ENCODE assay signal across 15 mouse cellular contexts in the genomic region with DNA sequence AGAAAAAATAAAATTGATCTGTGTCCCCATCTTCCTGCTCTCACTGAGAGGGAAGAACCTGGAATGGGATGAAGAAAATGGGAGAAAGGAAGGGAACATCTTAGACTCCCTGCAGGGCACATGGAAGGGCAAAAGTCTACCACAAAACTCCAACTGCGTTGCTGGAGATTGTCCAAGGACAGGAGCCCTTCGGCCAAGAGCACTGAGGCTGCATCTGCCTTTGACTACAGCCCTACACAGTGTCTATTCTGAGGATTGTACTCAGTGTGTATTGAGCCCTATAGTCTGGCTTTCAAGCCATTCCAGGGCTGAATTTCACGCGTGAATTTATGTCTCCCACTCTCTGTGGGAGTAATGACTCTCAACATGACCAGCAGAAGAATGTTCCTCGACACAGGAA. TPM values are rescaled to one million over a fixed set of nuclear protein-coding genes. Genes with fewer than 3 reads are reported as not detected.
DNase-seq lines count a peak whose midpoint lies in the region; ATAC-seq and TF ChIP-seq lines count a peak whose summit lies in the region.
"Had no signal": no experiment of that assay in that cellular context is flagged by ENCODE, and none has a peak within 500 bp of the region (broad histone marks: within the 10 kb centered on the region; RNA-seq: fewer than 3 reads in every experiment).

No protein-coding gene starts in this region.

- H3K4me2 ChIP-seq in forebrain, postnatal 0 days (ENCODE audit: low read depth): no peak overlapping the region
- H3K4me2 ChIP-seq in forebrain, embryonic 15.5 days (replicated peaks): no peak overlapping the region
- no peak overlapping the region for H3K4me2 ChIP-seq in midbrain, embryonic 15.5 days
- H3K4me2 ChIP-seq: liver, embryonic 15.5 days had no signal

- no peaks in the 10 kb centered on the region for H3K27me3 ChIP-seq in forebrain, postnatal 0 days (ENCODE audit: insufficient read depth, low read length)
- H3K27me3 ChIP-seq in forebrain, embryonic 15.5 days: no peaks in the 10 kb centered on the region
- H3K27me3 ChIP-seq in midbrain, embryonic 15.5 days (replicated peaks): no peaks in the 10 kb centered on the region
- H3K27me3 ChIP-seq: liver, embryonic 15.5 days had no signal

- H3K9me3 ChIP-seq in forebrain, postnatal 0 days (ENCODE audit: low read length): no peaks in the 10 kb centered on the region
- H3K9me3 ChIP-seq in forebrain, embryonic 15.5 days: no peaks in the 10 kb centered on the region
- H3K9me3 ChIP-seq in midbrain, embryonic 15.5 days: no peaks in the 10 kb centered on the region
- H3K9me3 ChIP-seq: liver, embryonic 15.5 days had no signal

- intact Hi-C loops in left cerebral cortex, adult 2 months (cut with DNase I): no loop called here
- intact Hi-C loops in left cerebral cortex, postnatal 36 days (cut with DNase I): no loop called here

- no peak for TF ChIP-seq CTCF in forebrain, postnatal 0 days (IDR thresholded peaks at IDR 0.05; ENCODE audit: low read depth)
- TF ChIP-seq CTCF in left cerebral cortex, adult 2 months (IDR thresholded peaks at IDR 0.05): no peak

- H3K4me3 ChIP-seq in forebrain, postnatal 0 days (ENCODE audit: low read depth, low read length): no peak overlapping the region
- no peak overlapping the region for H3K4me3 ChIP-seq in forebrain, embryonic 15.5 days
- H3K4me3 ChIP-seq in left cerebral cortex, adult 2 months: no peak overlapping the region
- H3K4me3 ChIP-seq in midbrain, embryonic 15.5 days: no peak overlapping the region
- H3K4me3 ChIP-seq: gastrocnemius, adult 2 months; liver, embryonic 15.5 days had no signal

- no peaks in the 10 kb centered on the region for H3K36me3 ChIP-seq in forebrain, postnatal 0 days (ENCODE audit: insufficient read depth)
- H3K36me3 ChIP-seq in forebrain, embryonic 15.5 days: no peaks in the 10 kb centered on the region
- no peaks in the 10 kb centered on the region for H3K36me3 ChIP-seq in midbrain, embryonic 15.5 days (replicated peaks)
- H3K36me3 ChIP-seq: liver, embryonic 15.5 days had no signal

- H3K27ac ChIP-seq in forebrain, postnatal 0 days (ENCODE audit: low read depth, low read length): peak overlapping the region; percentile 31; the same call in 1 of the 2 replicates
- no peak overlapping the region for H3K27ac ChIP-seq in forebrain, embryonic 15.5 days (replicated peaks)
- H3K27ac ChIP-seq in left cerebral cortex, adult 2 months: peak overlapping the region; percentile 70
- H3K27ac ChIP-seq in midbrain, embryonic 15.5 days: peak overlapping the region; percentile 55
- H3K27ac ChIP-seq: gastrocnemius, adult 2 months; kidney, postnatal 0 days; liver, embryonic 15.5 days had no signal

- no peak for DNase-seq in forebrain, postnatal 0 days
- DNase-seq in left cerebral cortex, adult 2 months (ENCODE audit: extremely low spot score in 1 of 2, low spot score in 2 of 2): no peak
- no peak for DNase-seq in left cerebral cortex, postnatal 36 days (ENCODE audit: low spot score in 2 of 2)
- DNase-seq in cerebellum, adult 18-20 months: peak; percentile 49 to 57
- DNase-seq in thymus, postnatal 4 days: no peak
- DNase-seq: B cell, adult 2 months; gastrocnemius, adult 2 months; spleen, adult 18-20 months had no signal

- no peak for ATAC-seq in forebrain, postnatal 0 days
- ATAC-seq in forebrain, embryonic 15.5 days (replicated peaks): no peak
- ATAC-seq in midbrain, embryonic 15.5 days (replicated peaks): no peak
- ATAC-seq in megakaryocyte-erythroid progenitor cell, adult 5-6 weeks (replicated peaks; ENCODE audit: low FRiP score, low TSS enrichment, poor library complexity, severe bottlenecking): no peak

- no peak overlapping the region for H3K9ac ChIP-seq in forebrain, postnatal 0 days
- H3K9ac ChIP-seq in forebrain, embryonic 15.5 days (replicated peaks): no peak overlapping the region
- no peak overlapping the region for H3K9ac ChIP-seq in midbrain, embryonic 15.5 days
- H3K9ac ChIP-seq: liver, embryonic 15.5 days had no signal

- peaks cover 17% of the 10 kb centered on the region; the same call in 1 of the 2 replicates for H3K4me1 ChIP-seq in forebrain, postnatal 0 days (ENCODE audit: insufficient read depth)
- peaks cover 23% of the 10 kb centered on the region for H3K4me1 ChIP-seq in forebrain, embryonic 15.5 days
- peaks cover 19% of the 10 kb centered on the region for H3K4me1 ChIP-seq in midbrain, embryonic 15.5 days
- H3K4me1 ChIP-seq: liver, embryonic 15.5 days had no signal

- 59% methylated on average over 5 of the region's 5 CpGs for WGBS in forebrain, postnatal 0 days
- 64% methylated on average over 5 of the region's 5 CpGs for WGBS in forebrain, embryonic 15.5 days
- 62% methylated on average over 5 of the region's 5 CpGs for WGBS in midbrain, embryonic 15.5 days

RNA-seq across cellular contexts. Expression of gene Ptn, which starts 16.2 kb away (rescaled TPM):
- 598 and 696 TPM in 2 replicates for total RNA-seq in forebrain, postnatal 0 days (2014; rRNA removed)
- 916 and 1,048 TPM in 2 replicates for polyA plus RNA-seq in forebrain, postnatal 0 days (2015; fragmentation: Nextera tagmentation; extraction: Ambion mirVana)
- 502 and 540 TPM in 2 replicates for polyA plus RNA-seq in forebrain, embryonic 15.5 days (2015; fragmentation: Nextera tagmentation; extraction: Ambion mirVana)
- total RNA-seq in left cerebral cortex, adult 2 months (2021): 100 to 1,000 TPM; 358 to 392 TPM
- total RNA-seq in left cerebral cortex, postnatal 36 days (2021): 100 to 1,000 TPM; 406 to 414 TPM
- 580 and 678 TPM in 2 replicates for polyA plus RNA-seq in midbrain, embryonic 15.5 days (2015; fragmentation: Nextera tagmentation; extraction: Ambion mirVana)
- total RNA-seq in megakaryocyte-erythroid progenitor cell, adult 5-6 weeks (2014; fragmentation: Nextera tagmentation): not detected in 2 replicates
- 1.8 TPM in 1 of 2 replicates, not detected in the other for total RNA-seq in megakaryocyte-erythroid progenitor cell, adult 5-6 weeks (2017)
- total RNA-seq: MEL; neutrophil, adult 5-6 weeks had no signal

Comparison
In these comparisons a context has a peak if more than half of its experiments do, and no peak if none do; other contexts are left out.
1. DNase-seq: peak in cerebellum, adult 18-20 months (2 of 2); none in forebrain, postnatal 0 days (single experiment), left cerebral cortex, adult 2 months (0 of 2), left cerebral cortex, postnatal 36 days (0 of 2) and thymus, postnatal 4 days (single experiment).
2. RNA of gene Ptn, which starts 16.2 kb away (total RNA-seq): 598 to 696 TPM in forebrain, postnatal 0 days, 406 to 414 TPM in left cerebral cortex, postnatal 36 days and 358 to 392 TPM in left cerebral cortex, adult 2 months; 1.8 TPM in megakaryocyte-erythroid progenitor cell, adult 5-6 weeks; every median in the first group is over 100 times any median in the second.